Mouse (Mus musculus): ENCODE data around the gene Vmn2r4.
"Not testable (repeated sequence)": the region's sequence is repeated elsewhere in the genome, so short reads cannot be mapped to it uniquely, and the experiment has no call there.

Gene Vmn2r4

DNA sequence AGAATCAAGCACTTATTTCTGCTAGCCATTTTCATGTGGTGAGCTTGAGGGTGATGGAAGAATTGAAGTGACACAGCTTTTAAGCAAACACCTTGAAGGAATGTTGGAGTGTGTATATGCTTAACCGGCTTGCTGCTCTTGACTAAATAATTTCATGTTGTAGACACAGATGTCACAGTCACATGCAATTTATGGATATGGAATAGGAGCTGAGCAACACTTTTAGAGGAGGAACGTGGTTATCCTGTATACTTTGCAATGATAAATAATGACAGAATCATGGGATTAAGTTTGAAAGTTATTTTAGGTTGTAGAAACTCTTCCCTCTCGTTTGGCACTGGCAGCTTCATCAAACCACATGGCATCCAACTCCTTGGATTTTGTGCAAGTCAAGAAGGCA lies at the start of gene Vmn2r4:
Gene Vmn2r4 (minus strand): TSS at position 101 of the 400 bp plus-strand sequence.
- DNase-seq (ENCODE audit: low spot score), result not testable (repeated sequence)

DNA sequence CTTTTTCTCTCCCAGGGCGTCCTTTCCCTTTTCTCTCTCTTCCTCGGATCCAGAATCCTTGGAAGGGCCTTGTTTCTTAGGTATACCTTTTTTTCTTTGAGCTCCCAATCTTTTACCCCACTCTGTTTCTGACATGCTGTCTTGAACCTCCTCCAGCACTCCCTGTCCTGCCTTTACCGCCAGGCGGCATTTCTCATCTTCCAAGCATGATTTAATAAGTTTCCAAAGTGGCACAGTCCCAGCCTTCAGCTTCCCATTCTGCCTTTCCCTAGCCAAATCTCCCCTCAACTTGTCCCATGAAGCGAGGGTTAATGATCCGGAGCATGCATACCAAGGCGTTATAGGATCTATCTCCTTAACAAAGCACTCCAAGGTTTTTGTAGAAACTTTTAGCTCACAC lies 19.1 kb upstream of the Vmn2r4 start:
- not testable (repeated sequence) for DNase-seq (ENCODE audit: low spot score)

DNA sequence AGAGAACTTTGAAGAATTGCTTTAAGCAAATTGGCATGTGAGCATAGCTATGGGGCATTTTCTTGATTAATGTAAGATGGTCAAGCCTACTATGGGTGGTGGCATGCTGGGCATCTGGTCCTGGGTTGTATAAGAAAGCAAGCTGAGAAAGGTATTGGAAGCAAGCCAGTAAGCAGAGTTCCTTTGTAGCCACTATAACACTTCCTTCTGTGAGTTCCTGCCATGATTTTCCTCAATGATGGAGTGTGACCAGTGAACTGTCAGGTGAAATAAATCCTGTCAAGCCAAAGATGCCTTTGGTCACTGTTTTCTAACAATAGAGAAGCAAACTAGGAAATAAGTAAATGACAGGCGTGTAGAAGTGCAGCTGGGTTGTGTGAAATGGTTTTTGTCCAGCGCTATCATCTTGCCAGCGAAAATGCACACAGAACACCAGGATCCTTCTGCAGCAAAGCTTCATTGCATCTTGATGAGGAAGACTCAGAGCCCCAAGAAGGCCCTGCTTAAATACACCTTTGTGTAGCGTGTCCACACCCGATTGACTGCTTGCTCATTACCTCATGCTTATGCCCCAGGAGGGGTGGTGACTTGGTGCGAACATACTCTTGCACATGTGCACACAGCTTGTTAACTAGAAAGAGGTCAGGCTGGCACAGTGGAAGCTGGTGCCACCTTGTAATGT lies 13.1 kb upstream of the Vmn2r4 start:
- DNase-seq (ENCODE audit: low spot score), result not testable (repeated sequence)

DNA sequence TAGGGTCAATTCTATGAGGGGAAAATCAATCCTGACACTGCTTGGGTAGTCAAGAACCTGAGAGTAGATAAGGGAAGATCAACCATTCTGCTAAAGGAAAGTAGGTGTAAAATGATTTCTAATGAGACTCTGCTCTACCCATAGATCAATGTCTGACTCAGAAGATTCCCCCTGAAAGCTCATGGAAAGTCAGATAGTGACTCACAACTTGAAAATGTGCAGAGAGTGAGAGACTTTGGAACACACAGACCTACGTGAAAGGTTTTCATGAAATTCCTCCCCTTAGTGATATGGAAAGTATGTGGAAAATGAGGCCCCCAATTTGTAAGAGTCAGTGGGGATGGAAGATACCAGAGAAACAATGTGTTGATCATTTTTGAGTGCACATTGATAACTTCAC lies 7.0 kb upstream of the Vmn2r4 start:
- not testable (repeated sequence) for DNase-seq (ENCODE audit: low spot score)

DNA sequence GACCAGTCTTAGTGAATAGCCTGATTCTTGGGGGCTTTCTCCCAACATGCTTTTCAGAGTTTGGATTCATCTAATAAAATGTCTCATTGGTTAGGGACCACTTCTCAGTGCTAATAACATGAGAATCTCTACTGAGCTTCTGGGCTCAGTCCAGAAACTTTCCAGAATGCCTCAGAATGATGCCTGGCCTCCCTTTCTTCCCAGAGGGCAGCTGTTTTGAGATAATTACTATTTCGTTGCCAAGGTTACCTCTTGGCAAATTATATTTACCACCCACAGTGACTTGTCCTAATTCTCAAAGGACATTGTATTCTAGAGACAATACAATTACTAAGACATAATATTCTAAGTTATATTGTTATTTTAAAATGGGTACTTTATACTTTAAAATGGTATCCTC lies 2.3 kb upstream of the Vmn2r4 start:
- DNase-seq (ENCODE audit: low spot score), result not testable (repeated sequence)

DNA sequence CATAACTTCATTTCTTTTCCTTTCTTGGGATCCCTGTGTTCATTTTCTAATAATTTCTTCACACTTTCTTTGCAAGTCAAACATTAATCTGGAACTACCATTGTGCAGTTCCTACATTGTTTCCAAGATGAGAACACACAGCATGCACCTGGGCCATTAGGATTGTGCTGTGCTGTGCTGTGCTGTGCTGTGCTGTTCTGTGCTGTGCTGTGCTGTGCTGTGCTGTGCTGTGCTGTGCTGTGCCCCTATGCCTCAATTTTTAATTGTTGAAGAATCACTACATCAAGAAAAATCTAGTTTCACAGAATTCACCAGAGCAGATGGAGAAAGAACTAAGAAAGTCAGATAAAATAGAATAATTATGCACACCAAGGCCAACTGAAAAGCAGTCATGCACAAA lies 915 bp downstream of the Vmn2r4 start:
- not testable (repeated sequence) for DNase-seq (ENCODE audit: low spot score)

DNA sequence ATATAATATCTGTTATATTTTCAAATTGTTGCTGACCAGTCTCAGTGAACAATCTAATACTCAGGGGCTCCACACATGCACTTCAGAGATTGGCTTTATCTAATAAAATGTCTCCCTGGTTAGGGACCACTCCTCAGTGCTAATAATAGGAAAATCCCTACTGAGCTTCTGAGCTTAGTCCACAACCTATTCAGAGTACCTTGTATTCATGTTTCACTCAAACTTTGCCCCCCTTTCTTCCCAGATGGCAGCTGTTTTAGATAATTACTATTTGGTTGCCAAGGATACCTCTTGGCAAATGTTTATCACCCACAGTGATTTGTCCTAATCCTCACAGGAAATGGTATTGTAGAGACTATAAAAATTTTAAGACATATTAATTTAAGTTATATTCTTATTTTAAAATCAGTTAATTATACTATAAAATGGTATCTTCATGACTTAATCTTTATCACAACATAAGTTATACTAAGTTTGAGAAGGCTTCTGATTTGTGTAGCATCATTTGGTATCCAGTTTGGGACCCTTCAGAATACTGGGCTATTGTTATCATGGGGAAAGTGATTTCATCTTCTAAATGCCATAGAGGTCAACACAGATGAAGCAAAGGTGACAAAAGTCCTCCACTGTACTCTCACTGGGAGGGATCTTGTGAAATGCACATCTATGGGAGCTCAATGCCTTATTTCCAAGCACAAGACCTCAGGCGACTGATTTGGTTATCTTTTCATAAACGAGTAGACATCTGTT lies 55.7 kb downstream of the Vmn2r4 start:
- no peak for DNase-seq (ENCODE audit: low spot score)

Data from T-cell, adult 2 months (primary cell).